Mouse (Mus musculus) gastrocnemius, postnatal 14 days (tissue): ENCODE data around the gene Prtn3. TPM values are rescaled to one million over a fixed set of nuclear protein-coding genes. Genes with fewer than 3 reads are reported as not detected.

Source experiments
- DNase-seq: peaks from one replicate; pipeline ENCODE4 v3.0.0; 2021; ENCODE audit warnings: mixed read lengths
- intact Hi-C: fragments of 180-260 bp; cut with DNase I; formaldehyde crosslinking; loops from one replicate; pipeline ENCODE4 v1.15.1; 2025; ENCODE audit warnings: low total_unique reads
- total RNA-seq, 2 experiments: library from RNA; stranded (reverse); gene quantifications; 2 replicates each; pipeline ENCODE4 v1.2.3; 2021

Prtn3 gene
- total RNA-seq, 2 experiments from 2014 or later: not detected

GRCm38 (mm10) chr10:79896306-79896705 lies 22.0 kb downstream of the Prtn3 start:
- intact Hi-C loops: no loop called here
- DNase-seq: no peak

GRCm38 (mm10) chr10:79896814-79897213 lies 22.5 kb downstream of the Prtn3 start:
- intact Hi-C loops: no loop called here
- DNase-seq: no peak

- no peak for DNase-seq
- intact Hi-C loops: no loop called here
Observed at GRCm38 (mm10) chr10:79897316-79898245, 23.3 kb downstream of the Prtn3 start.

- intact Hi-C loops: no loop called here
- DNase-seq: no peak
Observed at GRCm38 (mm10) chr10:79900951-79901410, 26.7 kb downstream of the Prtn3 start.

GRCm38 (mm10) chr10:79906712-79907111 lies 32.4 kb downstream of the Prtn3 start:
- intact Hi-C loops: no loop called here
- DNase-seq: no peak

GRCm38 (mm10) chr10:79907415-79907814 lies 33.1 kb downstream of the Prtn3 start:
- no peak for DNase-seq
- intact Hi-C loops: no loop called here

- peak; percentile 97 for DNase-seq
- intact Hi-C loops: no loop called here
Observed at GRCm38 (mm10) chr10:79908167-79909091, 34.2 kb downstream of the Prtn3 start, which contains the start of gene Med16. Gene Med16 (minus strand): TSS chr10:79908923.

- DNase-seq: no peak
Observed at GRCm38 (mm10) chr10:79909092-79909922, 35.0 kb downstream of the Prtn3 start.

GRCm38 (mm10) chr10:79910556-79910955 lies 36.3 kb downstream of the Prtn3 start, which contains the start of gene Gm26602:
Gene Gm26602 (plus strand): TSS chr10:79910856.
- intact Hi-C loops: no loop called here
- no peak for DNase-seq

More at GRCm38 (mm10) chr10:79909092-79909922, 35.0 kb downstream of the Prtn3 start:
- intact Hi-C loops: no loop called here

- intact Hi-C loops: no loop called here
- DNase-seq: no peak
Observed at GRCm38 (mm10) chr10:79912412-79912811, 38.1 kb downstream of the Prtn3 start.

- DNase-seq: no peak
- intact Hi-C loops: no loop called here
Observed at GRCm38 (mm10) chr10:79914131-79914947, 40.1 kb downstream of the Prtn3 start.

- DNase-seq: no peak
- intact Hi-C loops: loop anchor here (5.0 kb wide), 1 partner anchor 33 kb away; no protein-coding TSS in a partner anchor
Observed at GRCm38 (mm10) chr10:79914948-79915596, 40.8 kb downstream of the Prtn3 start.

GRCm38 (mm10) chr10:79916081-79916480 lies 41.8 kb downstream of the Prtn3 start:
- DNase-seq: no peak
- intact Hi-C loops: loop anchor here (5.0 kb wide), 1 partner anchor 34 kb away; no protein-coding TSS in a partner anchor

- intact Hi-C loops: loop anchor here (5.0 kb wide), 1 partner anchor 35 kb away; no protein-coding TSS in a partner anchor
- DNase-seq: peak; percentile 89
Observed at GRCm38 (mm10) chr10:79916808-79917531, 42.7 kb downstream of the Prtn3 start, which contains the start of gene Kiss1r. Gene Kiss1r (plus strand): TSS chr10:79916971.

GRCm38 (mm10) chr10:79917532-79918100 lies 43.3 kb downstream of the Prtn3 start:
- intact Hi-C loops: loop anchor here (5.0 kb wide), 1 partner anchor 35 kb away; no protein-coding TSS in a partner anchor
- no peak for DNase-seq
